19 mouse cellular contexts compared by ENCODE assay signal in genomic region chr13:107562463-107562862, GRCm38 (mm10).
"Had no signal": no experiment of that assay in that cellular context is flagged by ENCODE, and none has a peak within 500 bp of the region (broad histone marks: within the 10 kb centered on the region; RNA-seq: fewer than 3 reads in every experiment).

No protein-coding gene starts in this region.

- H3K9ac ChIP-seq: limb, embryonic 13.5 days; liver, embryonic 12.5 days; liver, embryonic 15.5 days; lung, embryonic 15.5 days; midbrain, embryonic 13.5 days had no signal

- H3K4me1 ChIP-seq: limb, embryonic 10.5 days; limb, embryonic 13.5 days; liver, embryonic 12.5 days; liver, embryonic 15.5 days; lung, embryonic 15.5 days had no signal

- H3K27ac ChIP-seq: kidney, postnatal 0 days; layer of hippocampus, adult 2 months; limb, embryonic 10.5 days; limb, embryonic 13.5 days; liver, embryonic 12.5 days; liver, embryonic 15.5 days; lung, embryonic 15.5 days; midbrain, embryonic 13.5 days; stomach, postnatal 0 days had no signal

- H3K9me3 ChIP-seq: limb, embryonic 10.5 days; limb, embryonic 13.5 days; liver, embryonic 12.5 days; liver, embryonic 15.5 days; lung, embryonic 15.5 days; midbrain, embryonic 13.5 days had no signal

- ATAC-seq: liver, embryonic 12.5 days; midbrain, embryonic 16.5 days had no signal

- H3K4me3 ChIP-seq: layer of hippocampus, adult 2 months; limb, embryonic 10.5 days; limb, embryonic 13.5 days; liver, embryonic 12.5 days; liver, embryonic 15.5 days; lung, embryonic 15.5 days; midbrain, embryonic 13.5 days had no signal

- H3K4me2 ChIP-seq: limb, embryonic 13.5 days; liver, embryonic 12.5 days; liver, embryonic 15.5 days; lung, embryonic 15.5 days; midbrain, embryonic 13.5 days had no signal

- DNase-seq: kidney, adult 9 months; kidney, postnatal 25 days; layer of hippocampus, adult 9-11 months; liver; lung, adult 18-20 months; lung, postnatal 10 days; lung, postnatal 36 days; thymus, adult 2 months; thymus, postnatal 25 days had no signal

- H3K36me3 ChIP-seq: limb, embryonic 10.5 days; limb, embryonic 13.5 days; liver, embryonic 12.5 days; liver, embryonic 15.5 days; lung, embryonic 15.5 days; midbrain, embryonic 13.5 days had no signal

- H3K27me3 ChIP-seq: liver, embryonic 12.5 days; liver, embryonic 15.5 days; lung, embryonic 15.5 days; midbrain, embryonic 13.5 days had no signal
